Mouse (Mus musculus): ENCODE data around the gene Gm20388.
A peak's percentile ranks its signal among the peaks of the same experiment; 100 is the strongest.
"Not testable (repeated sequence)": the region's sequence is repeated elsewhere in the genome, so short reads cannot be mapped to it uniquely, and the experiment has no call there.

The Gm20388 gene

DNA sequence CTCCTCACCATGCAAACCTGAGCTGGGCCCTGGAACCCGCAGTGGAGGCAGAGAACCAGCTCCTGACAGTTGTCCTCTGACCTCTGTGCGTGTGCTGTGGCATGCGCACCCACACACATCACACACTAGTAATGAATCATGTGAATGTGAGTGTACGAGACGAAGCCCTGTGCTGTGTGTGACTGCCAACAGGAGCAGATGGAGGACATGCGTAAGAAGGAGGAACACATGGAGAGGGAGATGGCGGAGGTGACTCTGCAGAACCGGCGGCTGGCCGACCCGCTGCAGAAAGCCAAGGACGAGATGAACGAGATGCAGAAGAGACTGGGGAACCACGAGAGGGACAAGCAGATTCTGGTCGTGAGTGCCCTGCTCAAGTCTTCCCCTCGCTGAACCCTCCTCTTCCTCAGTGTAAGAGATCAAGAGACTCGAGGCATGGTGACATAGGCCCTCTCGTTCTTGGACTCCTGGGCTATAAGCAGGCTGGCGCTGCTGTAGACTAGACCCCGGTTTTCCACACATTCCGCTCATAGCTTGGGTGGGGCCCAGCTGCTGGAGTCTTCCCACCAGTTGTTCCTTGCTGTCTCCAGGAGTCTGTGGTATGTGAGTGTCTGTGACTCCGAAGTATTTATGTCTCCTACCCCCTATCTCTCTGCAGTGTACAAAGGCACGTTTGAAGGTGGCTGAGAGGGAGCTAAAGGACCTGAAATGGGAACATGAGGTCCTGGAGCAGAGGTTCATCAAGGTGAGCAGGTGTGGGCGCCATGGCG, 3617.3 kb downstream of the Gm20388 start:
- no peak for DNase-seq (ENCODE audit: low spot score in 2 of 2)

DNA sequence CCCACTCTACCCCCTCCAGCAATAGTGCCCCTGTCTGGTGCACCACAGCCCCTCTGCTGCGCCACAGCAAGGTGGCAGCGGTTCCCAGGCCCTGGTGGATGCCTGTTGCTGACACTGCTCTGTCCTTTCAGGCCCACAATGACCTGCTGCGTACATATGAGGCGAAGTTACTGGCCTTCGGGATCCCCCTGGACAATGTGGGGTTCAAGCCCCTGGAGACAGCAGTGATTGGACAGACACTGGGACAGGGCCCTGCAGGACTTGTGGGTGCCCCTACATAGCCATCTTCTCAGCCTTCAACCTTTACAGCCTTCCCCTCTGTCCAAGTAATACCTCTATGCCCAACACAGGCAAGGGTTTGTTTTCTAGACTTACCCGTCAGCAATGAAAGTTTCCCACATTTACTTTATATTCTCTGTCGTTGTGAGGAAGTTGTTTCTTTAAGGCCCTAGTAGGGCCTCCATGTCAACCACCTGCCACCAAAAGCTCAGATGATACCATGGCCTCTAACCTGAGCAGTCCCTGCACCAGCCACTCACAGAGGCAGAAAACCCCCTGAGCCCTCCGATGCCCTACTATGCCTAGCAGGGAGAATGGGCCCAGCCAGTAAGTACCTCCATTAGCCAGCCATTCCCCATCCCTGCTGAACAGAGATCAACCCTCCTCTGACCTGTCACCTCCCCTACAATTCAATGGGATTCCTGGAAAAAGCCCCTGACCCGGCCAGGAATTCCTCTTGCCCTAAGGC, 3625.8 kb downstream of the Gm20388 start:
- DNase-seq (ENCODE audit: low spot score in 2 of 2), result no peak

- no peak for DNase-seq (ENCODE audit: low spot score in 2 of 2)
Observed at GRCm38 (mm10) chr8:123536990-123537380, 3626.3 kb downstream of the Gm20388 start.

DNA sequence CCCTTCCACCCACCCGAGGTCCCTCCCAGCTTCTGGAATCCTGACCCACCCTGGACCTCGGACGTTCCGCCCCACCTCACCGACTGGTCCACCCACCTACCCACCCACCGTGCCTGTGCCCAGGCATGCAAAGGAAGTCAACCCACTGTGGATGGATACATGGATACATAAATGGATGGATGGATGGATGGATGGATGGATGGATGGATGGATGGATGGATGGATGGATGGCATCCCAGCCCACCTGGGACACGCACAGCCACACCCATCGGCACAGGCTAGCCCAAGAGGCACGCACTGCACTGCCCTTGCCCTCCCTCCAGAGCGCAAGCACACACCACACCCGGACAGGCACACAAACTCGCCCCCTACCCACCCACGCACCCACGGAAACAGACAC, 3627.0 kb downstream of the Gm20388 start:
- DNase-seq (ENCODE audit: low spot score in 2 of 2), result peak in 1 of 2 experiments; percentile 42

DNA sequence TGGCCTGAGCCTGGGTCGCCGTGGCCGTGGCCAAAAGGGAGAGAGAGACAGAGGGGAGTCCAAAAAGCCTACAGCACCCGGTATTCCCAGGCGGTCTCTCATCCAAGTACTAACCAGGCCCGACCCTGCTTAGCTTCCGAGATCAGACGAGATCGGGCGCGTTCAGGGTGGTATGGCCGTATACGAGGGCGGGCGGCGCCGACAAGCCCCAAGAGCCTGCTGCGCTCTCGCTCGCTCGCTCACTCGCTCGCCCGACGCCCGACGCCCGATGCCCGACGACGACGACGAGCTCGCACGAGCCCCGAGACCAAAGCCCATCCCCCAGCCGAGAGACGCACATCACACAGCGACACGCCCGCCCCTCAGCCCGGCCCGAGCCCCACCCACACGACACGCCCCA, 3653.6 kb downstream of the Gm20388 start:
- DNase-seq (ENCODE audit: low spot score in 2 of 2), result not testable (repeated sequence)

GRCm38 (mm10) chr8:123575386-123575785, 3664.7 kb downstream of the Gm20388 start:
- not testable (repeated sequence) for DNase-seq (ENCODE audit: low spot score in 2 of 2)

GRCm38 (mm10) chr8:123600666-123601172, 3690.1 kb downstream of the Gm20388 start:
- DNase-seq (ENCODE audit: low spot score in 2 of 2), result peak; percentile 31 to 40

DNA sequence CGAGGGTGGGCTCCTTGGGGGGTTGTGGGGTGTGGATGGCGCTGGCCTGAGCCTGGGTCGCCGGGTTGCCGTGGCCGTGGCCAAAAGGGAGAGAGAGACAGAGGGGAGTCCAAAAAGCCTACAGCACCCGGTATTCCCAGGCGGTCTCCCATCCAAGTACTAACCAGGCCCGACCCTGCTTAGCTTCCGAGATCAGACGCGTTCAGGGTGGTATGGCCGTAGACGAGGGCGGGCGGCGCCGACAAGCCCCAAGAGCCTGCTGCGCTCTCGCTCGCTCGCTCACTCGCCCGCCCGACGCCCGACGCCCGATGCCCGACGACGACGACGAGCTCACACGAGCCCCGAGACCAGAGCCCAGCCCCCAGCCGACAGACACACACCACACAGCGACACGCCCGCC, 3690.8 kb downstream of the Gm20388 start:
- not testable (repeated sequence) for DNase-seq (ENCODE audit: low spot score in 2 of 2)

DNA sequence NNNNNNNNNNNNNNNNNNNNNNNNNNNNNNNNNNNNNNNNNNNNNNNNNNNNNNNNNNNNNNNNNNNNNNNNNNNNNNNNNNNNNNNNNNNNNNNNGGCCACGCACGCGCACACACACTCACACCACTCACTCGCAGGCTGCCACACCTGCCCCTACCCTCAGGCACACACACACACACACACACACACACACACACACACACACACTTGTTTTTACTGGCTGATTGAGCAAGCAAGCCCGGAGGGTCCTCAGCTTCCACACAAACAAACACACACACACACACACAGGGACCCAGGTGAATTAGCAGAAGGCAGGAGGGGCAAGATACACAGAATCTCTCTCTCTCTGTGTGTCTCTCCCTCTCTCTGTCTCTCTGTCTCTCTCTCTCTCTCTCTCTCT, 3702.0 kb downstream of the Gm20388 start:
- not testable (repeated sequence) for DNase-seq (ENCODE audit: low spot score in 2 of 2)

DNA sequence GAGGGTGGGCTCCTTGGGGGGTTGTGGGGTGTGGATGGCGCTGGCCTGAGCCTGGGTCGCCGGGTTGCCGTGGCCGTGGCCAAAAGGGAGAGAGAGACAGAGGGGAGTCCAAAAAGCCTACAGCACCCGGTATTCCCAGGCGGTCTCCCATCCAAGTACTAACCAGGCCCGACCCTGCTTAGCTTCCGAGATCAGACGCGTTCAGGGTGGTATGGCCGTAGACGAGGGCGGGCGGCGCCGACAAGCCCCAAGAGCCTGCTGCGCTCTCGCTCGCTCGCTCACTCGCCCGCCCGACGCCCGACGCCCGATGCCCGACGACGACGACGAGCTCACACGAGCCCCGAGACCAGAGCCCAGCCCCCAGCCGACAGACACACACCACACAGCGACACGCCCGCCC, 3712.9 kb downstream of the Gm20388 start:
- DNase-seq (ENCODE audit: low spot score in 2 of 2), result not testable (repeated sequence)

DNA sequence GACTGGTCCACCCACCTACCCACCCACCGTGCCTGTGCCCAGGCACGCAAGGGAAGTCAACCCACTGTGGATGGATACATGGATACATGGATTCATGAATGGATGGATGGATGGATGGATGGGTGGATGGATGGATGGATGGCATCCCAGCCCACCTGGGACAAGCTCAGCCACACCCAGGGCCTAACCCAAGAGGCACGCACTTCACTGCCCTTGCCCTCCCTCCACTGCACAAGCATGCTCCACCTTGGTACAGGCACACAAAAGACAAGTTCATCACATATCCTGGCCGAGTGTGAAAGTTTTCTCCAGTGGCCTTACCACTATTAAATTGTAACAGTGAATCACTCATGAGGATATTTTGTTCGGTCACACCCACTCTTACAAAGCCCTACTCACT, 3713.6 kb downstream of the Gm20388 start:
- DNase-seq (ENCODE audit: low spot score in 2 of 2), result no peak

DNA sequence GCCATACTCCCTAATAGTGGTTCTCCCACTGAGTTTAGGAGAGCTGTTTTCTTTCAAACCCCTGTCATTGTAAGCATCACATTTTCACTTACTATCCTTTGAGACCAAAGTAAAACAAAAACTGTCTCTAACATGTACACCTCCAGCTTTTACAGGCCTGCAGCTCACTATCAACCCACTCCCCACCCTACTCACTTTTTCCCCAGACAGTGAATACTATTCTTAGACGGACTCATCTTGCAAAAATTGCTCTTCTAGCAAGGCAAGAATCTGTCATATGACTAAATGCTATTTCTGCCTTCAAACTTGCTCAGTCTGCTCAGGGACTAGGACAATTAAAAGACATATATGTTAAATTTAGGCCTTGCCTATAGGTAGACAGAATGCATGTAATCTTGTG, 3714.1 kb downstream of the Gm20388 start:
- no peak for DNase-seq (ENCODE audit: low spot score in 2 of 2)

DNA sequence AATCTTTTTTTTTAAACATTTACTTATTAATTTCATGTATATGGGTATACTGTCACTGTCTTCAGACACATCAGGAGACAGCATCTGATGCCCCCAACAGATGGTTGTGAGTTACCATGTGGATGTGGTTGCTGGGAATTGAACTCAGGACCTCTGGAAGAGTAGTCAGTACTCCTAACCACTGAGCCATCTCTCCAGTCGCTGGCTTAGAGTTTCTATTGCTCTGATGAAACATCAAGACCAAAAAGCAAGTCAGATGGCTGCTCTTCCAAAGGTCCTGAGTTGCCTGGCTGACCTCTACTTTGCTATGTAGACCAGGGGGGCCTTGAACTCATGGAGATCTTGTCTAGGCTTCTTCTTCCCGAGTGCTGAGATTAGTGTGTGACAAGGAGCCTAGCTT, 3715.1 kb downstream of the Gm20388 start:
- no peak for DNase-seq (ENCODE audit: low spot score in 2 of 2)

- DNase-seq (ENCODE audit: low spot score in 2 of 2), result no peak
Observed at GRCm38 (mm10) chr8:123627410-123628147, 3716.9 kb downstream of the Gm20388 start.

GRCm38 (mm10) chr8:123628253-123628967, 3717.8 kb downstream of the Gm20388 start:
- no peak for DNase-seq (ENCODE audit: low spot score in 2 of 2)

DNA sequence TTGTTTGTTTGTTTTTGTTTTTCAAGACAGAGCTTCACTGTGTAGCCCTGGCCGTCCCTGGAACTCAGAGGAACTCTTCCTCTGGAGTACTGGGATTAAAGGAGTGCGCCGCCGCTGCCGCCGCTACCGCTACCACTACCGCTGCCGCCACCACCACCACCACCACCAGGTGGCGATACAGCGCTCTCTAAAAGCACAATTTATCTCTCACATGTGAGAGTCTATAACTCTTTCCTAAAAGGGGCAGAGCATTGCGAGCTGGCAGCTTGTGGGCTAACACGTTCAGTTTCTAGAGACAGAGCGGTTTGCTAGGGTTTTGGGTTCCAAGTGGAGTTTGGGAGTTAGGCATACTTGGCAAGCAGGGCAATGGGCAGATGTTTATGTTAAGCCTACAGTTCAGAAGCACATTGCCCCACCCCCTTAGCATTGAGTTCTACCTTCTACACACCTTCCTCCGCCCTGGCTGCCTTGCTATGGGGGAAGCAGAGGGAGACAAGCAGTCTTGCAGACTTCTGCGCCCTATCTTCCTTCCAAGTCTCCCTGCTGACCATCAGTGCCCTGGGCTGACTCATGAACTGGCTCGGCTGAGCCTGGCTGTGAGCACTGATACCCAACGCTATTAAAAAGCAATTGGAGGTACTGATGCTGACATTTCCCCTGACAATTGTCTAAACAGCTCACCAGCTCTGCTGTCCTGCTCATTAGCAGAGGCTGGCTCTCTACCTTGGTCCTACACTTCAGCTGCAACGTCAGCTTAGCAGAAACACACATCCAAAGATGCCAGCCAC, 3718.5 kb downstream of the Gm20388 start:
- DNase-seq (ENCODE audit: low spot score in 2 of 2), result peak; percentile 71 to 74

- no peak for DNase-seq (ENCODE audit: low spot score in 2 of 2)
Observed at GRCm38 (mm10) chr8:123630058-123630457, 3719.4 kb downstream of the Gm20388 start.

GRCm38 (mm10) chr8:123630841-123631251, 3720.2 kb downstream of the Gm20388 start:
- no peak for DNase-seq (ENCODE audit: low spot score in 2 of 2)

- DNase-seq (ENCODE audit: low spot score in 2 of 2), result not testable (repeated sequence)
Observed at GRCm38 (mm10) chr8:123631746-123632145, 3721.1 kb downstream of the Gm20388 start.

- DNase-seq (ENCODE audit: low spot score in 2 of 2), result no peak
Observed at GRCm38 (mm10) chr8:123632257-123632656, 3721.6 kb downstream of the Gm20388 start.

GRCm38 (mm10) chr8:123633801-123634200, 3723.2 kb downstream of the Gm20388 start:
- DNase-seq (ENCODE audit: low spot score in 2 of 2), result no peak

Data from frontal cortex, postnatal 25 days (tissue).